Mouse (Mus musculus) left cerebral cortex, postnatal 4 days (tissue): ENCODE results near the gene Tssk4. TPM values are rescaled to one million over a fixed set of nuclear protein-coding genes. Genes with fewer than 3 reads are reported as not detected.

Experiments
- DNase-seq: peaks from one replicate; pipeline ENCODE4 v3.0.0-alpha.2; 2022
- intact Hi-C: fragments of 180-260 bp; cut with DNase I; formaldehyde crosslinking; loops from one replicate; pipeline ENCODE4 v1.15.1; 2025
- total RNA-seq, 2 experiments: library from RNA; stranded (reverse); gene quantifications; 2 replicates each; pipeline ENCODE4 v1.2.3; 2021

The Tssk4 gene
- total RNA-seq, 2 experiments from 2014 or later = 1.2 to 2.4 TPM

DNA sequence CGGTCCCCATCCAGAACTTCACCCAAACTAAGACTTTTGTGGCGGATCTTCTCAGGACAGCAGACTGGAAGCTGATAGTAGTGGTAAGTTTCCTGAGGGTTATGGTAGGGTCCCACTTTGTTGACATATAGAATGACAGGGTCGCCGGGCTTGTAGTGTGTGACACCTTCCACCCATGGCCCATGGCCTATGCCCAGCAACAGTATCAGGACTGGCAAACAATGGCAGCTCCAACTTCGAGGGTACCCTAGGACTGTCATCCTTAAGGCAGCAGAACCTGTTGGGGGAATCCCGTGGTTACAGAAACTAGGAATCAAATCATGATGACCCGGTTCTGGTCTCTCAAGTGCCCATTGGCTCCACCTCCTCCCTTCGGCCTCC, 7.3 kb upstream of the Tssk4 start:
- intact Hi-C loops = no loop called here
- DNase-seq = no peak

DNA sequence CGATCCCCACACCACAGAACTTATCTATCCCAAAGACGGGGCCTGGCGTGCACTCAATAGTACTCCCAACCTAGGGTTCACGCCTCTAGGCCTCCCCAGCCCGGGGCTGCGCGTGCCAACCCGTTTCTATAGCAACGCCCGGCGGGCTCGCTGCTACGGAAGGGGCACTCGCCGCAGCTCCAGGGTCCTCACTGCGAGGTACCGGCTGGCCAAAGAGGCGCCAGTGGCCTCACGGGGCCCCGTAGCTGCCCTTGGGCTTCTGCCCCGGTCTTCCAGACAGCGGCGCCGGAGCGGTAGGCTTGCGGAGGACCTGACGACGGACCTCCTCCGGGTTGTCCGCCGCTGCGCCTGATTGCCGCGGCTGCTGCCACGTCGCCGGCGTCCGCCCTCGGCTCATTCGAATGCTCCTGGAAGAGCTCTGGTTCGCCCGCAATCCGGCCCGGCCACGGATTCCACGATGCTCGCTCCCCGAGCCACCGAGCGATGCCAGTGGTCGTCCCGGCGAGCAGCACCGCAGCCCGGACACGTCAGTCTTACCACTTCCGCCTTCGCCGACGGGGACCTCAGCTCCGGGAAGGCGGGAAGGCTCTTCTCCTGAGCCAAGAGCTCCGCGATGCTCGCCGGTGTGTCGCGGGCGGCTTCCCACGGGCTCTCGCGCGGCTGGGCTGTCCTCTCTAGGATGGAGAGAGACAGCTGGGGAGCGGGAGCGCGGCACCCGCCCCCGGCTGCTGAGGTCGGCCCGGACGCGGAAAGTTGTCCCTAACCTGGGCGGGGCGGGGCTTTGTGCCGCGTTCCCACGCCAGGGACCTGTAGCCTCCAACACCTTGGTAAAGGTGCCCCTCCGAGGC, 6.7 kb upstream of the Tssk4 start, which contains the start of gene Tm9sf1:
Tm9sf1 (minus strand) TSS at position 747 of the 848 bp plus-strand sequence.
- intact Hi-C loops = no loop called here
- peak; percentile 80 for DNase-seq

DNA sequence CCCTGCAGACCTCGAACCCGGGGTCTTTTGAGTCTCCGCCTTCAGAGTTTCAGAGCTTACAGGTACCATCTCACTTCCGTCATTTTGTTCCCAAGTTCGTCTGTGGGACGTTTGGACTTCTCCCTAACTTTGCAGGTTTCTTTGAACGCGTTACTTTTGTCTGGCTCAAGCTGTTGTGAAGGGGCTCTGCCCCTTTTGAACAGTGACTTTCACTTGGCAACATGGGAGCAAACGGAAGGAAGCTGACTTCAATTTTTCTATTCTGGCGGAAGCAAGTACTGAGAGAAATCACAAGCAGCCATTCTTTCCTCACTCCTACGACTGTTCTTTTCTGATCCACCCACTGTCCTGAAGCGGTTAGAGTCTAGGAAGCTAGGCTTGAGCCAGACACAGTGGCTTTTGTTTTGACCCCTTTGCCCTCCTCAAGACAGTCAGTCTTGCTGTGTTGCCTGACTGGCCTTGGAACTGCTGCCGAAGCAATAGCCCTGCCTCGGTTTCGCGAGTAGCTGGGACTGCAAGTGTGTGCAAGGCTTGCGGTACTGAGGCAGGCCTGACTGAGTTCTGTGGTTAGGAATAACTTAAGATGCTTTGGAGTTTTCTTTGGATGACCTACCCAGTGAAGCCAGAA, 5.6 kb upstream of the Tssk4 start:
- intact Hi-C loops = no loop called here
- DNase-seq = no peak

DNA sequence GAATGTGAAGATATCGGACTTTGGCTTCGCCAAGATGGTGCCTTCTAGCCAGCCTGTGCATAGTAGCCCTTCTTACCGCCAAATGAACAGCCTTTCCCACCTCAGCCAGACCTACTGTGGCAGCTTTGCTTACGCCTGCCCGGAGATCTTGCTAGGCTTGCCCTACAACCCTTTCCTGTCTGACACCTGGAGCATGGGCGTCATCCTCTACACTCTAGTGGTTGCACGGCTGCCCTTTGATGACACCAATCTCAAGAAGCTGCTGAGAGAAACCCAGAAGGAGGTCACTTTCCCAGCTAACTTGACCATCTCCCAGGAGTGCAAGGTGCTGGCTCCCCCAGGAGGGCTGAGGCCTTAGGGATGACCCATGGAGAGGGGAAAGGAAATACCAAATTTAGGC, 1.5 kb downstream of the Tssk4 start:
- DNase-seq = no peak
- intact Hi-C loops = no loop called here

DNA sequence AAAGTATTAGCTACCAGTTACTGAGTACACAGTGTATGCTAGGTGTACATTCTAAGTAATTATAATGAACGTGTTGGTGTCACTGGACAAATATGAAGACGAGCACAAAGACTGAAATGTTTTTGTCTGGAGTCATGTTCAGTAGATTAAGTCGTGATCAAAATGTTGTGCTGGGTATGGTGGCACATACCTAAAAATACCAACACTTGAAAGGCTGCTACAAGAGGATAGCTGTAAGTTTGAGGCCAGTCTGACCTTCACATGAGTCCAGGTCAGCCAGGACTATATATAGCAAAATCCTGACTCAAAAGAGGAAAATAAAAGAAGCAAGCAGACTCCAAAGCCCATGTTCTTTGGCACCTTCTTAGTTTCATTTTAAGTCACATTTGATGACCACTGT, 7.0 kb downstream of the Tssk4 start:
- intact Hi-C loops = no loop called here
- no peak for DNase-seq

DNA sequence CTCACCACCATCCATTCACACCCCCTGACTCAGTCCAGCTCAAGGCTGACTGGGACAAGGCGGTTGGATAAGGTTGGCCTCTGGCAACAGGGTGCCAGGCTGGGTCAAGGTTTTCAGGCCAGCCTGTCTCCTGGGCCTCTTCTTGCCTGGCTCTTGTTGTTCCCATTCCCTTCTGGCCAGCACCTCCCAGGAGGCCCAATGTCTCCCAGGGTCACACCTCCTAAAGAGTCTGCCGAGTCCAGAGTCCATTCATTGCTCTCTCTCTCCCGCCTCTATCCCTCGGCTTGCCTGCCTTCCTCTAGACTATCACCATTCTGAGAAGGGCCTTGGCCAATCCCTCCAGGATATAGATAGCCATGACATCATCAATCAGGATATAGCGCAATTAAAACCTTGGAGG, 8.0 kb downstream of the Tssk4 start:
- intact Hi-C loops = no loop called here
- no peak for DNase-seq

DNA sequence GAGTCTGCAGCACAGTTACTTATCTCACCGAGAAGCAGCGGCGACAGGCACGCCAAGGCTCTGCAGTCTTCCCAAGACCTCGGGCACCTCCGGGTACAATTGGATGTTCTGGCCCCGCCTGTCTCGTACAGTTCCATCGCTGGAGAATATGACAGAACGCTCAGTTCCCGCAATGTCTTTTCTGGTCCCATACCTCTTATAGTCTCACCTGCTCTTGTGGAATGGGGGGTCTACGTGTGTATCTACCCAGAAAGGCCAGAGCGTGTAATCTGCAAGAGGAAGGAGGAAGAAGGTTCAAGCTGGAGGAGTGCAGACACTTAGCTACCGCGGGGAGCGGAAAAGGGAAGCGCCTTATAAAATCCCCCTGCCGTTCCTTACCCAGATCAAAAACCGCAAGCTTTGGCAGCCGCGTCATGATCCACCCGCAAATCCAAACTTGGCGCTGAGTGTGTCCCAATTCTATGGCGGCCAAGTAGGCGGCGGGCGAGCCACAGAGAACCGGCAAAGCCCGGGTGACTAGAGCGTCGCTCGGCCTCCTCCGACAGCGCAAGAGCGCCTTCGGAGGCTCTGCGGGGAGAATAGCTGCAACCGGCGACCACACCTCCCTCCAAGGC, 10.1 kb downstream of the Tssk4 start, which contains the start of gene Mdp1:
Mdp1 (minus strand) TSS at position 549 of the 614 bp plus-strand sequence.
- DNase-seq = peak; percentile 78
- intact Hi-C loops = no loop called here

DNA sequence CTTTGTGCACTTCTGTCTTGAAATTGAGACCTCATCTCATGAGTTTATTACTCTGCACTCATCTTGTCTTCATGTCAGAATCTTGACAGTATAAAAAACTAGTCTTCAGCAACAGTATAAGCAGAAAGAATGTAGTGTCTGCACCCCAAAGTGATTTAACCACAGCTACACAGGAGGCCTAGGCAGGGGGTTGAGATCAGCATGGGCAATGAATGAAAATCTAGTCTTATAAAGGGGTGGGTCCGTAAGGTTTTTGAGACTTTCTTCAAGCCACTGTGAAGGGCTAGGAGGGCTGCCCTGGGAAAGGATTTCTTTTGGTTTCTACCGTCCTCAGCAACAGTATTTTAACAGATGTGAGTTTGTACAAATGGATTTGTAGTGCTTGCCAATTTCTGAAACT, 10.7 kb downstream of the Tssk4 start:
- no peak for DNase-seq
- intact Hi-C loops = no loop called here

DNA sequence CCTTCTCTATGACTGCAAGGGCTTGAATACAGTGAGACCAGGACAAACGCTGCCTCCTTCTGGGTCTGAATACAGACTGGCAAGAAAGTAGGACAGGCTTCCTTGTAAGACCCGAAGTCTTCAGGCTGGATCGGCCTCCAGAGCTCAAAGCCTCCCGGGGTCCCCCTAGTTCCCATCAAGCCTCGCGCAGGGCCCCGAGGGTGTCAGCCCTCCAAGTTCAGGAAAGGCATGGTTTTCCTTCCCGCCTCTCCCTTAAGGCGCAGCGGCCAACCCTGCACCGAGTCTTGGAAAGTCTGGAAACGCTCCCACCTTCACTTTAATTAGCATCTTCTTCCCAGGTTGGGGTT, 21.5 kb downstream of the Tssk4 start:
- DNase-seq = no peak
- intact Hi-C loops = no loop called here

DNA sequence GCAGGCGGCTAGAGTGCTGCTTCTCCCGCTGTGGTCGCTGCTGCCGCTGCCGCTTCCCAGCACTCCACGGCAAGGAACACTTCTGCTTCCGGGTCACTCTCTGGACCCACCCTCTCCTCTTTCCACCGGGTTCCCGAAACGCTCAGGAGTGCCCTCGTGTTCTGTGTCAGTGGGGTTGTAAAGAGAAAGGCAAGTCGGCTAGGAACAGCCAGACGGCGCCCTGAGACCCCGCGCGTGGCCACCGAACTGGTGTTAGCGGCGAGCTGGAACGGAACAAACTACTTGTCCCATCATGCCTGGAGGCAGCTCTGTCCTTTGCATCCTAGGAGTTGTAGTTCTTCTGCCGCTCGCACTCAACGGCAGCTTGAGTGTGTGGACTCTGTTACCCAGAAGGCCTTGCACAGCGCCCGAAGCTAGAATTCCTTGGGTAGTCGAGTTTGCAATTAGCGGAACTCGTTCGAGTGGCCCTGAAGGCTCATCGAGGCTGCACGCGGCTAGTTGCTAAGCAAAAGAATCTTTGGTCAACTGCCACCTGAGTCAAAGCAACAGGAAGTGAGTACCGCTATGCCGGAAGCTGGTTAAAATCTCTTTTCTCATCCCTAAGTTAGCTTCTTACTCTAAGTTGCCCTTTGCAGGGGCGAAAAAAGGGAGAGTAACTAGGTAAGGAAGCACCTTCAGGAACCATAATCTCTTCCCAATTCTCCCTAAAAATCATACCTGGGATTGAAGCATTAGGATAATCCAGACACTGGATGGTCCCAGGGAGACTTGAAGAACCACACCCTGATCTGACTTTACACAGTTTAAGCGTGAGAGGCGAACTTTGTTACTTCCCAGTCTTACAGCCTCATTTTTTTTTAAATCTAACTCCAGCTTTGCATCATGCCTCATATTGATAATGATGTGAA, 22.1 kb downstream of the Tssk4 start, which contains the start of the genes Gmpr2 and Nedd8:
Gmpr2 (plus strand) TSS at position 109 of the 908 bp plus-strand sequence.
Nedd8 (minus strand) TSS at position 292 of the 908 bp plus-strand sequence.
- intact Hi-C loops = no loop called here
- peak; percentile 87 for DNase-seq

DNA sequence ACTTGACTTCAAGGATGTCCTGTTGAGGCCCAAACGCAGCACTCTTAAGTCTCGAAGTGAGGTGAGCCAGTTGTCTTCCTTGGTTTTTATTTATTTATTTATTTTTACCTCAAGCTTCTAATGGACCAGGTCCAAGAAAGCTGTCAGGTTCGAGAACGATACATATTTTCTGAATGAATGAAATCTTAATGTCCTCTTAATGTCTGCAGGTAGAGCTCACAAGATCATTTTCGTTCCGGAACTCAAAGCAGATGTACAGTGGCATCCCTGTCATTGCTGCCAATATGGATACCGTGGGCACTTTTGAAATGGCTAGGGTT, 22.7 kb downstream of the Tssk4 start:
- DNase-seq = no peak

DNA sequence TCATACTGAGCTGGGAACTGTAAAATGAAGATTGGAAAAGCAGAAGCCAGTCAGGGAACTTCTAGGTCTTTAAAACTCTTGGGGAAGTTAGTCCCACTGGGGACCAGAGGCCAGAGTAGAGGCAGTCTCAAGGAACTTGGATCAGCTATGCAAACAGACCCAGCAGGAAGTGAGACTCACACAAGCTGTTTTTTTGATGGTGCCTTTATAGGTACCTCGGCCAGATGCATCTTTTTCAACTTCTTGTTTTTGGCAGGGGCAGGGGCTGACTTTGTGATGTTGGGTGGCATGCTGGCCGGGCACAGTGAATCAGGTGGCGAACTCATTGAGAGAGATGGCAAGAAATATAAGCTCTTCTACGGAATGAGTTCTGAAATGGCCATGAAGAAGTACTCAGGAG, 27.6 kb downstream of the Tssk4 start:
- intact Hi-C loops = no loop called here

More for the DNA sequence above, 22.7 kb downstream of the Tssk4 start:
- intact Hi-C loops = no loop called here

DNA sequence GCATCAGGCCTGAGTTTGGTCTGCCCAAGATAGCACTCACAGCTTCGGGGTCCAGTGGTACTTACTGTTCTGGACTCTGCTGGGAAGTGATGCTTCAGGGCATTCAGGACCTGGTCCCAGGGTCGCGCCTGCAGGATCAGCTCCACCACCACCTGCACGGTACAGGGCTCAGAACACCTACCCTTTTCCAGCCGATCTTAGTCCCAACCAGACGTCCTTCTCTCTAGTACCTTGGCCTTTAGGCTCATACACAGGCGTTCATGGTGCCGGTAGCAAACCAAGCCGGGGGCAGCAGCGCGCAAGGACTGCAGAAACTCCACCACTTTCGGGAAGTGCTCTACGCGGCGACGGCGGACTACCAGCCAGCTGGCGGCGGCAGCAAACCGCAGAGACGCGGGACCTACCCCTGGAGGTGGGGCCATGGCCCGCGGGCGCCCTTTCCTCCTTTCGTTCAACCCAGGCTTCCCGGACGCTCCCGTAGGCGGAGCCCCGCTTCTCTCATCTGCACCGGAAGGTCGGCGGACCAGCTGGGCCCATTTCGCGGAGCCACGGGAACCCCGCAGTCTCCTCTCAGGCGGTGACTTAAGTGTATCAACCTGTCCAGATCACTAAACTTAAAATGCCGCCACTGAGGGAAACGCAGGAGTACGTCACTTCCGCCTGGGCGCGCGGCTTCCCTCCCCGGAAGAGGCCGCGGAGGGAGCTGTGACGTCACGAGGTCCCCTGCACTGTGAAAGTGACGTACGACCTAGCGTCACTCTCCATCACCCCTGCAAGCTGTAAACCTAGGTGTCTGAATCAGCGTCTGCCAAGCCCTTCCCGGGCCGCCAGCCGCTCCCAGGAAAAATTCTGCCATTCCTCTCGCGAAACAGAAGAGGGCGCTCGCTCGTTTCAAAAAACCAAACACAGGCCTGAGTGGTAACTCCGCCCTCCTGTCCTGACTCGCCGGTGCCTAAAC, 31.5 kb downstream of the Tssk4 start, which contains the start of gene Tinf2:
Tinf2 (minus strand) TSS at position 661 of the 958 bp plus-strand sequence.
- intact Hi-C loops = loop anchor here (10.0 kb wide), 1 partner anchor 223 kb away; the partner anchor contains the start of gene Sdr39u1

More for the DNA sequence above, 27.6 kb downstream of the Tssk4 start:
- no peak for DNase-seq

DNA sequence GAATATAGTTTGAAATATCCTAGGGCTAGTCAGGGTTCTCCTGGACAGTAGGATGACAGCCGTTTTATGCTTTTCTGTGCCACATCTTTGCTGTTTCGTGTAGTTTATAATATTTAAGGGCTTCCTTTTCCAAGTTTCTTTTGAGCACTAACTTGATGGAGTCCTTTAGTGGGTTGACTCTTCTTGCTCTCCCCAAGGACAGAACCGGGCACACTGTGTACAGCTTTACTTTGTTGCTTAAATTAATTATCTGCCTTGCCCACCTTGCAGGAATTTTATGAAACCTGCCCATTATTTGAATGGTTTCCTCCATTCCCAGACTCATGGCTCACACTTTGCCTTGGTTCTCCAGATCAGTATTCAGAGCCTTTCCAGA, 32.1 kb downstream of the Tssk4 start:
- intact Hi-C loops = loop anchor here (10.0 kb wide), 1 partner anchor 223 kb away; the partner anchor contains the start of gene Sdr39u1
- DNase-seq = no peak

More for the DNA sequence above, 31.5 kb downstream of the Tssk4 start, which contains the start of gene Tinf2:
- DNase-seq = peak; percentile 95

DNA sequence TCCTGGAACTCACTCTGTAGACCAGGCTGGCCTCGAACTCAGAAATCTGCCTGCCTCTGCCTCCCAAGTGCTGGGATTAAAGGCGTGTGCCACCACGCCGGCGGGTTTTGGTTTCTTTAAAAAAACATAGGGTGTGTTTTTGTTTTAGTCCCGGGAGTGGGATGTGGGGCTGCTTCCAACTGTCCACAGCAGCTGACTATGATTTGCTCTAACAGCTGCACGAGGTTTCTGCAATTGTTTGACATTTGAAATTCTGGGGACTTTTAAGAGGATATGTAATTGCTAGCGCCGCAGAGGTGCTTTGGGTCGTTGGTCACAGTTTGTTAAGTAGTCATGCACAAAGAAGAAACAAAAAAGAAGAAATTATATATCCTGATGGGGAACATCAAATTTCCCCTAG, 39.4 kb downstream of the Tssk4 start:
- intact Hi-C loops = loop anchor here (10.0 kb wide), 1 partner anchor 215 kb away; the partner anchor contains the start of gene Sdr39u1
- no peak for DNase-seq

DNA sequence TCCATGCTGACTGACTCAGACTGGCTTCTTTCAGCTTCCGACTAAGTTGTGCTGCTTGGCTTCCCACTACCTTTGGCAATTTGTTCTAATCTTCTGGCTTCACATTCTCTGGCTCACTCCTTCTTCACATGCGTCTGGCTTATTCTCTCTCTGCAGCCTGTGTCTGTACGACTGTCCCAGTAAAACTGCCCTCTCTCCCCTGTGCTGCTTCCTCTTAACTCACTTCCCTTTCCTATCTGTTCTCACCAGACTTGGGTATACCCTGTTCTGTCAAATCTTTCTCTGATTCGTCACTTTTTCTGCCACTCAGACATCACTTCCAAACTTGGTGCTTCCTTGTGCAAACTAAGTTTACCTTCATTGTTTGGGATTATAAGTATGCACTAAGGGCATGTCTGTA, 47.2 kb downstream of the Tssk4 start:
- no peak for DNase-seq
- intact Hi-C loops = no loop called here

DNA sequence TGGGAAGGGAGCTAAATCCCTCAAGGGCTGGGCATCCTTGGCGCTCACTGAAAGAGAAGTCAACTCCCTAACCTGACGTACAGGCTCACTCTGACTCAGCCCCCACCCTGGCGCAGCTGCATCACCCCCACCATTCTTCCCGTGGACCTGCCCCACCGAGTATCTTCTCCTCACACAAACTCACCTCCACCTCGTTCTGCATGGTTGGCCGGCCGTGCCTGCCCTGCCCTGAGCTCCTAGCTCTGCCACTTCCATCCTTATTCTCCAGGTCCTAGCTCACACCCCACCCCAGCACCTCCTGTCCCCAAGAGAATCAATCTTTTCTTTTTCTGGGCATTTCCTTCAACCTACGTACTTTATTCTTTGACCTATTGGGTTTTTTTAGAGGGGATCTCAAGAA, 51.1 kb downstream of the Tssk4 start:
- intact Hi-C loops = no loop called here
- DNase-seq = no peak
